Mouse (Mus musculus) embryonic stem cell, embryonic (primary cell): ENCODE data around the gene Mrps18c.

Experiments used
- CTCF ChIA-PET, 4 experiments: fragments of 300-600 bp in 2 of 4; fragments of 350-600 bp in 2 of 4; sonication (Branson Sonifier 250); formaldehyde crosslinking; loops; one replicate each; lab custom pipeline; 2022; ENCODE audit warnings: inconsistent platforms in 2 of 4; lab: Charles Lee
- POLR2A ChIA-PET, 4 experiments: fragments of 300-600 bp in 2 of 4; fragments of 350-600 bp in 2 of 4; sonication (Branson Sonifier 250); formaldehyde crosslinking; loops; one replicate each; lab custom pipeline; 2022; ENCODE audit warnings: antibody characterized with exemption in 4 of 4, inconsistent platforms in 1 of 4; lab: Charles Lee

The Mrps18c gene

DNA sequence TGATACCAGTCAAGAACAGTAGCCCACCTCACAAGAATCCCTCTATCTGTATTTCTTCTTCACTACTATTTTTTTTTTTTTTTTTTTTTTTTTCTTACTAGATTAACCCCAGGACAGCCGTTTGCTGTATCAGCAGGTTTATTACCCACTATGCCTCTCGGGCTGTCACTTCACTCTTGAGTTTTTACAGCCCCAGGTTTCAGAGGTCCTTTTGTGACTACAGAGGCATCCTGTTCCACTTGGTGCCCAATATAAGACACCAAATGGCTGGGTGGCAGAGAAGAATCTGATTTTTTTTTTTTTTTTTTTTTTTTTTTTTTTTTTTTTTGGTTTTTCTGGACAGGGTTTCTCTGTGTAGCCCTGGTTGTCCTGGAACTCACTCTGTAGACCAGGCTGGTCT, 48.7 kb downstream of the Mrps18c start:
- CTCF ChIA-PET = interaction anchor here in 2 of 4 experiments (0.7 to 2.4 kb wide), 6 partner anchors 8 to 1388 kb away, joined by 3 to 9 read pairs (median 5); no protein-coding TSS in a partner anchor
- POLR2A ChIA-PET = interaction anchor here in 2 of 4 experiments (0.7 to 3.8 kb wide), 9 partner anchors 9 to 99 kb away, joined by 3 to 30 read pairs (median 8); partner anchors contain the start of gene Abraxas1 (in 1 of the 2)

- POLR2A ChIA-PET = no interaction called here
- CTCF ChIA-PET = interaction anchor here in 1 of 4 experiments (1.5 kb wide), 1 partner anchor 58 kb away, joined by 6 read pairs; no protein-coding TSS in a partner anchor
Observed at GRCm38 (mm10) chr5:100853963-100854362, 55.5 kb downstream of the Mrps18c start.
